Mouse (Mus musculus) B cell, adult 2 months (primary cell): ENCODE measurements at regions not wholly inside any gene's neighbourhood (a gene's known extent, or its start where the extent isn't known, plus 50 kb on each side); places are given as distances from the start of the nearest gene placed in this dataset.

Source experiments
- DNase-seq, 2 experiments: peaks; one replicate each; pipeline ENCODE4 v3.0.0; 2022

GRCm38 (mm10) chr13:60002098-60002497 is 175.1 kb downstream of the Gas1 start:
- DNase-seq = no peak

GRCm38 (mm10) chr13:60001637-60002036 is 175.5 kb downstream of the Gas1 start:
- DNase-seq = no peak

GRCm38 (mm10) chr13:60000618-60001347 is 176.4 kb downstream of the Gas1 start:
- DNase-seq = no peak

GRCm38 (mm10) chr13:59997431-59997830 is 174.5 kb upstream of the Tut7 start:
- DNase-seq = no peak

- no peak for DNase-seq
These were observed 173.3 kb upstream of the Tut7 start for GRCm38 (mm10) chr13:59996146-59996814.

GRCm38 (mm10) chr13:59992780-59993501 is 170.0 kb upstream of the Tut7 start:
- no peak for DNase-seq

GRCm38 (mm10) chr13:59992346-59992745 is 169.4 kb upstream of the Tut7 start:
- DNase-seq = no peak

GRCm38 (mm10) chr13:59990402-59991280 is 167.7 kb upstream of the Tut7 start:
- DNase-seq = no peak

GRCm38 (mm10) chr13:59988393-59988965 is 165.5 kb upstream of the Tut7 start:
- no peak for DNase-seq

GRCm38 (mm10) chr13:59976425-59976824 is 153.5 kb upstream of the Tut7 start:
- DNase-seq = no peak

GRCm38 (mm10) chr13:59972093-59972427 is 149.1 kb upstream of the Tut7 start:
- no peak for DNase-seq

- no peak for DNase-seq
These were observed 148.5 kb upstream of the Tut7 start for GRCm38 (mm10) chr13:59971231-59972092.

- DNase-seq = no peak
These were observed 147.5 kb upstream of the Tut7 start for GRCm38 (mm10) chr13:59970430-59970829.

- DNase-seq = no peak
These were observed 146.5 kb upstream of the Tut7 start for GRCm38 (mm10) chr13:59969484-59969883.

- DNase-seq = no peak
These were observed 145.8 kb upstream of the Tut7 start for GRCm38 (mm10) chr13:59968584-59969240.

GRCm38 (mm10) chr13:59966535-59967255 is 143.7 kb upstream of the Tut7 start:
- DNase-seq = no peak

GRCm38 (mm10) chr13:59964981-59965380 is 142.0 kb upstream of the Tut7 start:
- DNase-seq = no peak

- DNase-seq = no peak
These were observed 140.0 kb upstream of the Tut7 start for GRCm38 (mm10) chr13:59962676-59963664.

GRCm38 (mm10) chr13:59956441-59956840 is 133.5 kb upstream of the Tut7 start:
- no peak for DNase-seq
